Mouse (Mus musculus) embryonic facial prominence, embryonic 11.5 days (tissue): ENCODE measurements around the gene Aadacl2. TPM values are rescaled to one million over a fixed set of nuclear protein-coding genes. Genes with fewer than 3 reads are reported as not detected.

Experiments
- ATAC-seq: fragments of 200-750 bp; cut with Nextera tagmentation; replicated peaks from 2 replicates; pipeline ENCODE4 v1.8.0; 2017; ENCODE audit warnings: low read depth; ENCODE audit not compliant: insufficient number of reproducible peaks, low FRiP score, low TSS enrichment
- DNase-seq: peaks from one replicate; pipeline ENCODE4 v3.0.0-alpha.2; 2015; ENCODE audit warnings: low spot score
- H3K27ac ChIP-seq: fragments of 300-500 bp; sonication (generic); replicated peaks from 2 replicates; pipeline ENCODE4 v1.5.1; 2014; ENCODE audit warnings: mild to moderate bottlenecking, low read depth, low read length, control low read depth
- H3K27me3 ChIP-seq: fragments of 300-500 bp; sonication (generic); 2 replicates; pipeline ENCODE4 v1.6.1; 2014; ENCODE audit warnings: mild to moderate bottlenecking, low read length, moderate library complexity, mixed read lengths; ENCODE audit not compliant: control insufficient read depth, insufficient read depth
- H3K36me3 ChIP-seq: fragments of 300-500 bp; sonication (generic); replicated peaks from 2 replicates; pipeline ENCODE4 v1.6.1; 2014; ENCODE audit warnings: low read depth, mild to moderate bottlenecking, low read length, moderate library complexity, mixed read lengths; ENCODE audit not compliant: control insufficient read depth, insufficient read depth
- H3K4me1 ChIP-seq: fragments of 300-500 bp; sonication (generic); 2 replicates; pipeline ENCODE4 v1.6.1; 2014; ENCODE audit warnings: low read length, mixed read lengths; ENCODE audit not compliant: control insufficient read depth, insufficient read depth
- H3K4me2 ChIP-seq: fragments of 300-500 bp; sonication (generic); 2 replicates; pipeline ENCODE4 v1.6.1; 2014; ENCODE audit warnings: low read depth, mild to moderate bottlenecking, control low read depth, low read length, moderate library complexity
- H3K4me3 ChIP-seq: fragments of 300-500 bp; sonication (generic); 2 replicates; pipeline ENCODE4 v1.5.1; 2014; ENCODE audit warnings: low read depth, low read length, control low read depth
- H3K9ac ChIP-seq: fragments of 300-500 bp; sonication (generic); replicated peaks from 2 replicates; pipeline ENCODE4 v1.6.1; 2014; ENCODE audit warnings: mild to moderate bottlenecking, control low read depth, low read length
- H3K9me3 ChIP-seq: fragments of 300-500 bp; sonication (generic); replicated peaks from 2 replicates; pipeline ENCODE4 v1.6.1; 2016; ENCODE audit warnings: mild to moderate bottlenecking, low read length, inconsistent platforms, mixed read lengths; ENCODE audit not compliant: control insufficient read depth
- WGBS: fragments of 180-500 bp; shearing (Covaris S2); extraction: QIAGEN DNeasy Blood & Tissue Kit; methylation state at CpG from one replicate; pipeline ENCODE4 v1.1.7; 2014; 5-methylcytosine and 5-hydroxymethylcytosine counted together
- polyA plus RNA-seq: library from polyadenylated mRNA; unstranded; fragments of >200 nt; fragmentation: Nextera tagmentation; extraction: Ambion mirVana; gene quantifications from 2 replicates; pipeline ENCODE4 v1.2.1, GENCODE M21; 2014

Aadacl2 gene
- polyA plus RNA-seq: not detected in 2 replicates

GRCm38 (mm10) chr3:60006443-60006842, at the start of gene Aadacl2:
TSS of gene Aadacl2 (plus strand) at chr3:60006743.
- no peaks in the 10 kb centered on the region for H3K27me3 ChIP-seq
- H3K9me3 ChIP-seq: no peaks in the 10 kb centered on the region
- H3K4me3 ChIP-seq: no peak within 1 kb of the TSS
- no peaks in the 10 kb centered on the region for H3K4me1 ChIP-seq
- ATAC-seq (no peak), DNase-seq (no peak)
- 76% methylated on average over 1 of the region's 1 CpGs for WGBS
- H3K4me2 ChIP-seq: no peak within 1 kb of the TSS
- no peaks in the 10 kb centered on the region for H3K36me3 ChIP-seq
- H3K27ac ChIP-seq: no peak within 1 kb of the TSS
- H3K9ac ChIP-seq: no peak within 1 kb of the TSS

GRCm38 (mm10) chr3:59970891-59971290, 35.7 kb upstream of the Aadacl2 start:
- no peak overlapping the region for H3K9ac ChIP-seq
- no peak overlapping the region for H3K4me2 ChIP-seq
- no peak for ATAC-seq
- 86% methylated on average over 5 of the region's 5 CpGs for WGBS
- no peak overlapping the region for H3K27ac ChIP-seq
- no peaks in the 10 kb centered on the region for H3K4me1 ChIP-seq
- DNase-seq: no peak
- H3K36me3 ChIP-seq: no peaks in the 10 kb centered on the region
- no peak overlapping the region for H3K4me3 ChIP-seq
- H3K27me3 ChIP-seq: no peaks in the 10 kb centered on the region
- no peaks in the 10 kb centered on the region for H3K9me3 ChIP-seq

- Histone ChIP-seq H3K36me3 (no peaks in the 10 kb centered on the region), H3K9ac (no peak overlapping the region), H3K27me3 (no peaks in the 10 kb centered on the region), H3K4me2 (no peak overlapping the region), H3K9me3 (no peaks in the 10 kb centered on the region), H3K4me1 (no peaks in the 10 kb centered on the region), H3K27ac (no peak overlapping the region), H3K4me3 (no peak overlapping the region)
- ATAC-seq (no peak), DNase-seq (no peak)
Observed at GRCm38 (mm10) chr3:59974591-59974990, 32.0 kb upstream of the Aadacl2 start.

- Histone ChIP-seq H3K9ac (no peak overlapping the region), H3K4me1 (no peaks in the 10 kb centered on the region), H3K27ac (no peak overlapping the region), H3K27me3 (no peaks in the 10 kb centered on the region), H3K36me3 (no peaks in the 10 kb centered on the region), H3K4me2 (no peak overlapping the region), H3K4me3 (no peak overlapping the region), H3K9me3 (no peaks in the 10 kb centered on the region)
- ATAC-seq (no peak), DNase-seq (no peak)
Observed at GRCm38 (mm10) chr3:60003622-60004021, 2.9 kb upstream of the Aadacl2 start.

- Histone ChIP-seq H3K4me1 (no peaks in the 10 kb centered on the region), H3K27me3 (no peaks in the 10 kb centered on the region), H3K27ac (no peak within 1 kb of the TSS), H3K4me2 (no peak within 1 kb of the TSS), H3K9me3 (no peaks in the 10 kb centered on the region), H3K9ac (no peak within 1 kb of the TSS), H3K4me3 (no peak within 1 kb of the TSS), H3K36me3 (no peaks in the 10 kb centered on the region)
- DNase-seq (no peak), ATAC-seq (no peak)
- WGBS: 70% methylated on average over 1 of the region's 1 CpGs
Observed at GRCm38 (mm10) chr3:60025417-60025816, 18.9 kb downstream of the Aadacl2 start, which contains the start of gene Aadac. TSS of gene Aadac (plus strand) at chr3:60025717.

DNA sequence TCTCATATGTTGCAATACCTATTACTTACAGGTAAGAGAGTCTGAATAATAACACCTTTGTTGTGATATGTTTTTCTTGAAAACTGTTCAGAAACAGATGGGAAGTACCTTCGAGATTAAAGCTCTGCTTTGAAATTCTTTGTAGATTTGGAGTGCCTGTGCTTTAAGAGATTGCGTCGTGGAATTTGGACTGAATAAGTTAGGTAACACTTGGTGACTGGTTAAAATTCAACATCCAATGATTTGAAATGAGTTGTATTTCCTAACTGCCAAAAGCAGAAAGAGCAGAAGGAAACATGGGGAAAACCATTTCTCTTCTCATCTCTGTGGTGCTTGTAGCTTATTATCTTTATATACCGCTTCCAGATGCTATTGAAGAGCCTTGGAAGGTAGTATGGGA, 25.0 kb downstream of the Aadacl2 start:
- Histone ChIP-seq H3K9ac (no peak overlapping the region), H3K4me2 (no peak overlapping the region), H3K27me3 (no peaks in the 10 kb centered on the region), H3K9me3 (no peaks in the 10 kb centered on the region), H3K36me3 (no peaks in the 10 kb centered on the region), H3K4me1 (no peaks in the 10 kb centered on the region), H3K4me3 (no peak overlapping the region), H3K27ac (no peak overlapping the region)
- DNase-seq (no peak), ATAC-seq (no peak)
- WGBS: 90% methylated on average over 4 of the region's 4 CpGs

GRCm38 (mm10) chr3:60046221-60046913, 39.8 kb downstream of the Aadacl2 start:
- Histone ChIP-seq H3K4me1 (no peaks in the 10 kb centered on the region), H3K9me3 (no peaks in the 10 kb centered on the region), H3K27ac (no peak overlapping the region), H3K9ac (no peak overlapping the region), H3K27me3 (no peaks in the 10 kb centered on the region), H3K4me3 (no peak overlapping the region), H3K4me2 (no peak overlapping the region), H3K36me3 (no peaks in the 10 kb centered on the region)
- WGBS: 76% methylated on average over 3 of the region's 3 CpGs
- DNase-seq (no peak), ATAC-seq (no peak)

- no peak overlapping the region for H3K27ac ChIP-seq
- H3K4me1 ChIP-seq: no peaks in the 10 kb centered on the region
- no peak overlapping the region for H3K4me2 ChIP-seq
- H3K27me3 ChIP-seq: no peaks in the 10 kb centered on the region
- H3K36me3 ChIP-seq: no peaks in the 10 kb centered on the region
- no peak for ATAC-seq
- no peaks in the 10 kb centered on the region for H3K9me3 ChIP-seq
- no peak overlapping the region for H3K9ac ChIP-seq
- WGBS: 82% methylated on average over 3 of the region's 3 CpGs
- H3K4me3 ChIP-seq: no peak overlapping the region
- no peak for DNase-seq
Observed at GRCm38 (mm10) chr3:60053231-60053927, 46.8 kb downstream of the Aadacl2 start.
